Comparison of ENCODE assay signal across 8 mouse cellular contexts in genomic region chr3:152346633-152347141, GRCm38 (mm10). TPM values are rescaled to one million over a fixed set of nuclear protein-coding genes. Genes with fewer than 3 reads are reported as not detected.
A peak's percentile ranks its signal among the peaks of the same experiment; 100 is the strongest.
DNase-seq lines count a peak whose midpoint lies in the region; ATAC-seq and TF ChIP-seq lines count a peak whose summit lies in the region.

No protein-coding gene starts in this region.

- WGBS in intestine, postnatal 0 days: under 1% methylated on average over 54 of the region's 54 CpGs
- WGBS in liver, embryonic 16.5 days (ENCODE audit: insufficient replicate concordance): under 1% methylated on average over 30 of the region's 54 CpGs
- under 1% methylated on average over 35 of the region's 54 CpGs for WGBS in neural tube, embryonic 13.5 days

- peak overlapping the region; percentile 61 to 97 for H3K4me3 ChIP-seq in ES-E14 (ENCODE audit: insufficient read depth in 1 of 2, low read depth in 1 of 2, low read length in 2 of 2, poor library complexity in 1 of 2, severe bottlenecking in 1 of 2)
- H3K4me3 ChIP-seq in intestine, postnatal 0 days (ENCODE audit: low read depth, low read length): peak overlapping the region; percentile 70
- H3K4me3 ChIP-seq in liver, embryonic 16.5 days (ENCODE audit: low read depth, low read length): peak overlapping the region; percentile 86
- peak overlapping the region; percentile 74 for H3K4me3 ChIP-seq in neural tube, embryonic 13.5 days

- no peak for ATAC-seq in cerebellum, adult (ENCODE audit: insufficient number of reproducible peaks, low FRiP score, low TSS enrichment)
- peak; percentile 58 for ATAC-seq in intestine, postnatal 0 days
- ATAC-seq in liver, embryonic 16.5 days (ENCODE audit: low read depth): peak; percentile 1; the same call in 1 of the 2 replicates
- peak; percentile 68 for ATAC-seq in neural tube, embryonic 13.5 days (ENCODE audit: low read depth)

- H3K9me3 ChIP-seq in ES-E14 (ENCODE audit: control insufficient read depth, insufficient read depth, low read depth, low read length): no peaks in the 10 kb centered on the region
- H3K9me3 ChIP-seq in intestine, postnatal 0 days (ENCODE audit: control insufficient read depth): no peaks in the 10 kb centered on the region
- no peaks in the 10 kb centered on the region for H3K9me3 ChIP-seq in liver, embryonic 16.5 days (replicated peaks; ENCODE audit: control insufficient read depth, low read length)
- no peaks in the 10 kb centered on the region for H3K9me3 ChIP-seq in neural tube, embryonic 13.5 days

- in situ Hi-C loops in ES-E14 (cut with MboI; ENCODE audit: low sequenced_read_pairs in 2 of 2, unreplicated experiment in 2 of 2): no loop called here

- H3K27me3 ChIP-seq in intestine, postnatal 0 days (replicated peaks; ENCODE audit: control insufficient read depth, insufficient read depth, low read length): no peaks in the 10 kb centered on the region
- H3K27me3 ChIP-seq in liver, embryonic 16.5 days (ENCODE audit: control insufficient read depth, insufficient read depth, low read depth, low read length): no peaks in the 10 kb centered on the region
- H3K27me3 ChIP-seq in neural tube, embryonic 13.5 days: no peaks in the 10 kb centered on the region

- H3K27ac ChIP-seq in ES-E14 (ENCODE audit: insufficient read depth, low read depth, low read length, poor library complexity, severe bottlenecking): no peak overlapping the region
- peak overlapping the region; percentile 87 for H3K27ac ChIP-seq in intestine, postnatal 0 days (ENCODE audit: low read depth, low read length)
- peak overlapping the region; percentile 92 for H3K27ac ChIP-seq in liver, embryonic 16.5 days (ENCODE audit: low read length)
- peak overlapping the region; percentile 90 for H3K27ac ChIP-seq in neural tube, embryonic 13.5 days (replicated peaks)

- peak overlapping the region; percentile 89 for H3K9ac ChIP-seq in ES-E14 (ENCODE audit: insufficient read depth, low read depth, low read length, poor library complexity, severe bottlenecking)
- peak overlapping the region; percentile 90 for H3K9ac ChIP-seq in intestine, postnatal 0 days (ENCODE audit: low read depth, low read length)
- H3K9ac ChIP-seq in liver, embryonic 16.5 days (ENCODE audit: low read depth, low read length): peak overlapping the region; percentile 82
- H3K9ac ChIP-seq in neural tube, embryonic 13.5 days: peak overlapping the region; percentile 95

- 0 out of 2 replicates have a peak, but pooled peaks cover 2% of the 10 kb centered on the region for H3K36me3 ChIP-seq in ES-E14 (ENCODE audit: control insufficient read depth, insufficient read depth, low read length, poor library complexity, severe bottlenecking)
- H3K36me3 ChIP-seq in intestine, postnatal 0 days (ENCODE audit: control insufficient read depth, insufficient read depth): no peaks in the 10 kb centered on the region
- no peaks in the 10 kb centered on the region for H3K36me3 ChIP-seq in liver, embryonic 16.5 days (ENCODE audit: control insufficient read depth, insufficient read depth)
- H3K36me3 ChIP-seq in neural tube, embryonic 13.5 days: no peaks in the 10 kb centered on the region

- peak; percentile 52 for DNase-seq in cerebellum, adult 11 months
- no peak for DNase-seq in ES-E14 (ENCODE audit: low read depth, low spot score)
- DNase-seq in cerebellum, postnatal 14 days: peak; percentile 73 to 77
- DNase-seq in gastrocnemius, adult 8-10 months (ENCODE audit: low spot score in 2 of 2): peak; percentile 41 to 50

- no peak for TF ChIP-seq CTCF in intestine, postnatal 0 days (IDR thresholded peaks at IDR 0.05; ENCODE audit: low read depth)

- H3K4me1 ChIP-seq in ES-E14 (ENCODE audit: control insufficient read depth in 2 of 2, insufficient read depth in 2 of 2, low read length in 2 of 2, poor library complexity in 1 of 2): peaks cover 4 to 15% of the 10 kb centered on the region in 2 experiments; a peak in 3 of 4 replicates
- H3K4me1 ChIP-seq in intestine, postnatal 0 days (replicated peaks; ENCODE audit: control insufficient read depth, insufficient read depth, low read length): peaks cover 10% of the 10 kb centered on the region; the same call in 1 of the 2 replicates
- H3K4me1 ChIP-seq in liver, embryonic 16.5 days (ENCODE audit: control insufficient read depth, low read depth, low read length): peaks cover 25% of the 10 kb centered on the region
- peaks cover 40% of the 10 kb centered on the region for H3K4me1 ChIP-seq in neural tube, embryonic 13.5 days (replicated peaks)

- H3K4me2 ChIP-seq in intestine, postnatal 0 days (replicated peaks; ENCODE audit: low read depth): peak overlapping the region; percentile 67
- peak overlapping the region; percentile 71 for H3K4me2 ChIP-seq in liver, embryonic 16.5 days (ENCODE audit: low read depth, low read length)
- H3K4me2 ChIP-seq in neural tube, embryonic 13.5 days: peak overlapping the region; percentile 64

TF ChIP-seq in ES-E14, 5 proteins besides CTCF, POLR2A, EP300 and RAD21:
- TF ChIP-seq CHD2 (IDR thresholded peaks at IDR 0.05; ENCODE audit: low read depth, low read length) (no peak), ZC3H11A (IDR thresholded peaks at IDR 0.05; ENCODE audit: borderline replicate concordance, low read depth, low read length) (no peak), HCFC1 (IDR thresholded peaks at IDR 0.05; ENCODE audit: borderline replicate concordance, insufficient read depth, low read length) (no peak), MAFK (IDR thresholded peaks at IDR 0.05; ENCODE audit: insufficient read depth, low read depth, low read length) (no peak), ZNF384 (IDR thresholded peaks at IDR 0.05; ENCODE audit: low read depth, low read length) (no peak)

RNA-seq across cellular contexts. Expression of gene Usp33, which starts 0.4 kb away (rescaled TPM):
- total RNA-seq in ES-E14 (2012; rRNA removed): 47.9 and 49.5 TPM in 2 replicates
- total RNA-seq in gastrocnemius, adult 8-10 months (2022): 10 to 100 TPM; 16.3 to 20.0 (median 18.6) TPM
- 18.7 and 18.9 TPM in 2 replicates for polyA plus RNA-seq in intestine, postnatal 0 days (2015; fragmentation: Nextera tagmentation; extraction: Ambion mirVana)
- polyA plus RNA-seq in liver, embryonic 16.5 days (2015; fragmentation: Nextera tagmentation; extraction: Ambion mirVana): 20.2 and 22.0 TPM in 2 replicates
- polyA plus RNA-seq in neural tube, embryonic 13.5 days (2015; fragmentation: Nextera tagmentation; extraction: Ambion mirVana): 87.9 and 104 TPM in 2 replicates

RNA-seq across cellular contexts. Expression of gene Miga1, which starts 6.5 kb away (rescaled TPM):
- 28.7 and 35.2 TPM in 2 replicates for total RNA-seq in ES-E14 (2012; rRNA removed)
- total RNA-seq in gastrocnemius, adult 8-10 months (2022): 1 to 10 TPM; 6.6 to 7.9 (median 7.4) TPM
- 5.8 and 6.6 TPM in 2 replicates for polyA plus RNA-seq in intestine, postnatal 0 days (2015; fragmentation: Nextera tagmentation; extraction: Ambion mirVana)
- polyA plus RNA-seq in liver, embryonic 16.5 days (2015; fragmentation: Nextera tagmentation; extraction: Ambion mirVana): 3.8 and 4.3 TPM in 2 replicates
- 17.2 and 20.3 TPM in 2 replicates for polyA plus RNA-seq in neural tube, embryonic 13.5 days (2015; fragmentation: Nextera tagmentation; extraction: Ambion mirVana)

RNA-seq across cellular contexts. Expression of gene Zzz3, which starts 48.6 kb away (rescaled TPM):
- 36.3 and 40.9 TPM in 2 replicates for total RNA-seq in ES-E14 (2012; rRNA removed)
- 10 to 100 TPM; 14.1 to 19.3 (median 14.8) TPM for total RNA-seq in gastrocnemius, adult 8-10 months (2022)
- 19.6 and 20.6 TPM in 2 replicates for polyA plus RNA-seq in intestine, postnatal 0 days (2015; fragmentation: Nextera tagmentation; extraction: Ambion mirVana)
- polyA plus RNA-seq in liver, embryonic 16.5 days (2015; fragmentation: Nextera tagmentation; extraction: Ambion mirVana): 11.3 and 12.3 TPM in 2 replicates
- 28.5 and 29.7 TPM in 2 replicates for polyA plus RNA-seq in neural tube, embryonic 13.5 days (2015; fragmentation: Nextera tagmentation; extraction: Ambion mirVana)
